Mouse (Mus musculus) G1E (cell line): Measurements from ENCODE around the gene Map4k5. TPM values are rescaled to one million over a fixed set of nuclear protein-coding genes. Genes with fewer than 3 reads are reported as not detected.

Source experiments
- ATAC-seq: 2 replicates; pipeline ENCODE4 v1.8.0; 2016; ENCODE audit warnings: mild to moderate bottlenecking; ENCODE audit not compliant: insufficient number of reproducible peaks, poor library complexity, low FRiP score, severe bottlenecking; ENCODE audit errors: extremely low read depth
- DNase-seq: peaks from one replicate; pipeline ENCODE4 v3.0.0; 2012; ENCODE audit warnings: low spot score
- H3K27me3 ChIP-seq: 2 replicates; pipeline ENCODE4 v1.6.1; 2012; ENCODE audit warnings: mild to moderate bottlenecking, low read length, inconsistent platforms; ENCODE audit not compliant: insufficient read depth
- H3K36me3 ChIP-seq: replicated peaks from 2 replicates; pipeline ENCODE3; 2012; ENCODE audit warnings: mild to moderate bottlenecking, inconsistent platforms
- H3K4me1 ChIP-seq: 2 replicates; pipeline ENCODE4 v1.6.1; 2012; ENCODE audit warnings: low read depth, low read length, inconsistent platforms, mixed read lengths; ENCODE audit not compliant: insufficient read depth
- H3K4me3 ChIP-seq: 2 replicates; pipeline ENCODE4 v1.5.1; 2012; ENCODE audit warnings: low read depth, mild to moderate bottlenecking, inconsistent platforms, low read length, moderate library complexity, mixed read lengths
- H3K9me3 ChIP-seq: replicated peaks from 2 replicates; pipeline ENCODE4 v1.6.1; 2012; ENCODE audit warnings: inconsistent platforms
- CTCF ChIP-seq: IDR thresholded peaks from 2 replicates; pipeline ENCODE4 v1.5.1; 2012; ENCODE audit warnings: low read depth, low read length, inconsistent platforms, mixed read lengths
- GATA1 ChIP-seq: IDR thresholded peaks from 2 replicates; pipeline ENCODE4 v1.6.1; 2012; ENCODE audit warnings: borderline replicate concordance, low read length, inconsistent platforms, mixed read lengths
- GATA2 ChIP-seq: IDR thresholded peaks from 2 replicates; pipeline ENCODE4 v1.6.1; 2012; ENCODE audit warnings: low read depth, low read length, inconsistent platforms, borderline replicate concordance
- POLR2AphosphoS5 ChIP-seq: IDR thresholded peaks from 2 replicates; pipeline ENCODE4 v1.6.1; 2012; ENCODE audit warnings: low read depth, low read length, inconsistent platforms; ENCODE audit not compliant: insufficient replicate concordance
- TAL1 ChIP-seq: conservative IDR thresholded peaks from 2 replicates; pipeline ENCODE4 v1.6.1; 2012; ENCODE audit warnings: low read depth, low read length, inconsistent platforms, mixed read lengths
- polyA plus RNA-seq: library from polyadenylated mRNA; stranded (reverse); fragments of >175 nt; gene quantifications from 2 replicates; pipeline ENCODE4 v1.2.3, GENCODE M21; 2012
- total RNA-seq, 2 experiments: library from RNA; stranded (forward) in 1 of 2; stranded (reverse) in 1 of 2; fragments of 200-1000 nt in 1 of 2; fragments of >200 nt in 1 of 2; fragmentation: Nextera tagmentation in 1 of 2; gene quantifications; 2 replicates each; pipeline ENCODE4 v1.2.3; 2014 to 2017

Map4k5 gene
- total and polyA plus RNA-seq, 3 experiments: 5.5 to 36.4 (median 33.9) TPM

DNA sequence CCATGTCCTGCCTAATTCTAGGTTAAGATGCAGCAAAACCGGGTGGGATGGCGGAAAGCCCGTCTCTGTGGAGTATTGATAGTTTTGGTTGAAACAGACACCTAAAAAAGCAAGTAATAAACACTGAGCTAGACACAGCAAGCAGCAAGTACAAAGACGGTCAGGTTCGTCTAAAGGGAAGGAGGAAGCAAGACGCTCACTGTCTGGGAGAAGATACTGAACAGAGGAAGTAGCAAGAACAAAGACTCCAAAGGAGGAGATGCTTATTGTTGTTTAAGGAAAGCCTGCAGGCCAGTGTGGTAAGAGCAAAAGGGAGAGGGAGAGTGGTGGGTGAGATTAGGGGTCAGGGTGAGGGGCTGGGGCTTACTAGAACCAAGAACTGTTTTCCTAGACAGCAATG is 2.9 kb downstream of the Map4k5 start:
- peaks cover 4% of the 10 kb centered on the region; the same call in 1 of the 2 replicates for H3K27me3 ChIP-seq
- ATAC-seq (peak; percentile 19; the same call in 1 of the 2 replicates), DNase-seq (no peak)
- H3K4me1 ChIP-seq: peaks cover 38% of the 10 kb centered on the region
- no peaks in the 10 kb centered on the region for H3K9me3 ChIP-seq
- H3K4me3 ChIP-seq: no peak overlapping the region
- TF ChIP-seq CTCF (no peak), POLR2AphosphoS5 (no peak), GATA2 (no peak), GATA1 (no peak), TAL1 (no peak)
- H3K36me3 ChIP-seq: peaks cover 16% of the 10 kb centered on the region

DNA sequence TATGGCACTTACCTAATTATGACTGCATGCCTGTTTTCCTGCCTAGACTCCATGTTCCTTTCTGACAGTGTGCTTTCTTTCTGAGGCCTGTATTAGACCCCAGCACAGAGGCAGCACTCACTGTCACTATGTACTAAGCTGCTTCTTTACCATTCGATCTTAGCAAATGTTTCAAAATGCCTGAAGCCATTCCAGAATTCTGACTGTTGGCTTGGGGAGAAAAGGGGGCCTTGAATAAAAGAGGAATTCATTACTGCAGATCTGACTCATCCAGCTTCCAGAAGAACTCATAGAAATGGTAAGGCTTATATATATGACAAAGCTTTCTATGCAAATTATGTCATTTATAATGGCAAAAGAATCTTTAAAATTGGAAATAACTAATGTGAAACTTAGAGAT is 4.7 kb downstream of the Map4k5 start:
- H3K4me1 ChIP-seq: peaks cover 35% of the 10 kb centered on the region
- peaks cover 16% of the 10 kb centered on the region for H3K36me3 ChIP-seq
- TF ChIP-seq TAL1 (no peak), POLR2AphosphoS5 (no peak), GATA2 (no peak), GATA1 (no peak), CTCF (no peak)
- no peaks in the 10 kb centered on the region for H3K9me3 ChIP-seq
- H3K4me3 ChIP-seq: no peak overlapping the region
- ATAC-seq (no peak), DNase-seq (no peak)
- H3K27me3 ChIP-seq: peaks cover 3% of the 10 kb centered on the region; the same call in 1 of the 2 replicates

DNA sequence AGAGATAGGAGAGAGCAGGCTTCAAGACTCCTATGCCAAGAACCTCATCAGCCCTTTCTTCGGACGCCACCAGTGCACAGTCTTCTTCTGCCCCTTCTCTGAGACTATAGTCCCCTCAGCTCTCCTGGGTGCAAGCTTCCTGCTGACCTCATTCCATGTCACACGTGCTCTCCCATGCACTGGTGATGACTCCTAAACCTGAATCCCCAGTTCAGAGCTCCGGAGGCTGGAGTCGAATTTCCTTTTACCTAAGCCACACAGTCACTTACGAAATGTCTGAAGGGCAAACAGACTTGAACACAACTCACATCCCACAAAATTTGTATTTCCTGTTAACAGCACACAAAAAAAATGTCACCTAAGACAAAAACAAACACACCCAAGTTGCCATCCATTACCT is 5.2 kb downstream of the Map4k5 start:
- ATAC-seq (no peak), DNase-seq (no peak)
- H3K4me3 ChIP-seq: no peak overlapping the region
- H3K4me1 ChIP-seq: peaks cover 31% of the 10 kb centered on the region
- TF ChIP-seq CTCF: no peak
- no peak for TF ChIP-seq POLR2AphosphoS5
- TF ChIP-seq TAL1: no peak
- no peak for TF ChIP-seq GATA2
- TF ChIP-seq GATA1: no peak
- H3K27me3 ChIP-seq: no peaks in the 10 kb centered on the region
- peaks cover 16% of the 10 kb centered on the region for H3K36me3 ChIP-seq
- H3K9me3 ChIP-seq: no peaks in the 10 kb centered on the region

DNA sequence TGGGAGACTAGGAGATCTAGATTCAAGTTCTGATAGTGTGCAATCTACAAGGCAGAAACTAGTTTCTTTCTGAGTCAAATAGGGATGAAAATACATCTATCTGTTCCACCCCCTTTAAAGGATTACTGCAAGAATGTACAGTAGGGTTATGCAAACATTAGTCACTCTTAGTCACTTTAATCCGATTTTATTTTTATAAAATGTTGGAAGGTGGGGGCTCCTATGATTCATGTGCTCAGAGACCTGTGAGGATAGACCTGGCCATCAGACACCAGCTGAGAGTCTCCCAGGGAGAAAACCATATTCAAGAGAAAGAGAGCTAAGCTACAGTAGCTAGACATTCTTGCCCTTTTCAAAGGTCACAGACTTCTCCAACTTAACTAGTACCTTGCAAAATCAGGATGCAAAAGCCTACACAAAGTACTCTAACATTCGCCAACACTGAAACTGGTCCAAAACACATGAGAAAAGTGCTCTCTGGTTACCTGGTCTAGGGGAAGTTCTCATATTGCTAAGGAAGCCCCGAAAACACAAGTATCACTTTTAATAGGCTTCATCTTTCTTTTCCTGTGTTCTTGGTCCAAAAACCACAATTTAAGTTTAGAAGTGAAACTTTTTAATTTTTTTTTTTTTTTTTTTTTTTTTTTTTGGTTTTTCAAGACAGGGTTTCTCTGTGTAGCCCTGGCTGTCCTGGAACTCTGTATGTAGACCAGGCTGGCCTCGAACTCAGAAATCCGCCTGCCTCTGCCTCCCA is 7.7 kb downstream of the Map4k5 start:
- no peak for ATAC-seq
- no peak for DNase-seq
- TF ChIP-seq GATA1 (no peak), GATA2 (no peak), POLR2AphosphoS5 (no peak)
- Histone ChIP-seq H3K36me3 (peaks cover 17% of the 10 kb centered on the region), H3K27me3 (no peaks in the 10 kb centered on the region), H3K4me1 (peaks cover 14% of the 10 kb centered on the region), H3K4me3 (no peak overlapping the region), H3K9me3 (no peaks in the 10 kb centered on the region)

DNA sequence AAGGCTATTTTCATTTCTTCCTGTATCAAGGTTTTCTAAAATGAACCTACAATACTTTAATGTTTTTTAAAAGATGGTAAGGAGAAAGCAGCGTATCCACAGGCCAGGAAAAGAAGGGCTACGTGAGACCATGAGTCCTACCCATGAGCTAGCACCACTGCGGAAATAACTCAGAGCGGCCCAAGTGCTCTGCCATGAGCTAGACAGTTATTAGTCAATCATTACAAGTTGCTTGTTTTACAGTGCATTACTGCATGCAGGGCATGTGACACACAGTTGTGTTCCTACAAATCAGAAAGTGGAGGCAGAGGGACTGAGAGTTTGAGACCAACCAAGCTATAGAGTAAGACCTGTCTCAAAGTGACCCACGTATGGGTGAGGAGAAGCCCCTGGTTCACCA is 8.9 kb downstream of the Map4k5 start:
- Histone ChIP-seq H3K4me3 (no peak overlapping the region), H3K4me1 (peaks cover 10% of the 10 kb centered on the region), H3K9me3 (no peaks in the 10 kb centered on the region), H3K36me3 (peaks cover 14% of the 10 kb centered on the region), H3K27me3 (no peaks in the 10 kb centered on the region)
- TF ChIP-seq CTCF (no peak), TAL1 (no peak), GATA2 (no peak), POLR2AphosphoS5 (no peak), GATA1 (no peak)
- DNase-seq: no peak
- ATAC-seq: no peak

DNA sequence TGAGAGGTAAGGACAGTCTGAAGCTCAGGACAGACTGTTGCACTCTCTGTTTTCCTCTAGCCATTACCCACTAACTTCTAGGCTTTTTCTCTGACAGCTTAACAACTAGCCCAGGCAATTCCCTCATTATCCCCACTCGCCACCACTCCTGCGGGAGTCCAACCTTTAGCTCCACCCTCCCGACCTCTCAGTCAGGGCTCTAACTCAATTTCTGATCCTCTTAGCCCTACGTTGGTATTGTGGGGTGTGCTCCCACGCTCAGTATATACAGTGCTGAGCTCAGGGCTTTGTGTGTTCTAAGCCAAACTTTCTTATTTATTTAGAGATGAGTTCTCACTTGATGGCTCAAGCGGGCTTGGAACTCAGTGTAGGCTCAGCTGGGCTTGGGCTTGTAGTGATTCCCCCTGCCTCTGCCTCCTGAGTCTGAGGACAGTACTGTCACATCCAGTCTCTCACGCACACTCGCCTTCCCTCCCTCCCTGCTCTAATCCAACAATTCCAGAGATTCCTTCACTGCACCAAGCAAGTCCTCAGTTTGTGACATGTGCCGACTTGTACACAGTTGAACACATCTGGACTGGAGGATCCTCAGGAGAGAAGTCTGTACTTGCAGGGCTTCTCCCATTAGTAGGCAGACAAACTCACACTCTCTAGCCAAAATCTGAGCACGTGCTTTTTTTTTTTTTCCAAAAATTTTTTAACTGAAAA is 11.6 kb downstream of the Map4k5 start:
- Histone ChIP-seq H3K27me3 (no peaks in the 10 kb centered on the region), H3K4me3 (no peak overlapping the region), H3K36me3 (peaks cover 5% of the 10 kb centered on the region), H3K4me1 (peaks cover 23% of the 10 kb centered on the region), H3K9me3 (no peaks in the 10 kb centered on the region)
- TF ChIP-seq TAL1: no peak
- no peak for TF ChIP-seq GATA2
- TF ChIP-seq CTCF: no peak
- no peak for TF ChIP-seq GATA1
- TF ChIP-seq POLR2AphosphoS5: no peak
- DNase-seq (no peak), ATAC-seq (no peak)
